Mouse (Mus musculus): ENCODE measurements around the gene Masp1. TPM values are rescaled to one million over a fixed set of nuclear protein-coding genes. Genes with fewer than 3 reads are reported as not detected.

Gene Masp1
- polyA plus RNA-seq, 1 experiment from 2014 or later, result 28.4 TPM

GRCm38 (mm10) chr16:23416657-23417293 lies 103.8 kb downstream of the Masp1 start:
- Histone ChIP-seq H3K27me3 (no peaks in the 10 kb centered on the region), H3K4me2 (peak overlapping the region; percentile 35), H3K27ac (replicated peaks) (no peak overlapping the region), H3K4me1 (replicated peaks) (peaks cover 16% of the 10 kb centered on the region), H3K4me3 (no peak overlapping the region), H3K36me3 (no peaks in the 10 kb centered on the region), H3K9me3 (no peaks in the 10 kb centered on the region), H3K9ac (no peak overlapping the region)
- WGBS, result 50% methylated on average over 9 of the region's 9 CpGs
- ATAC-seq (ENCODE audit: low FRiP score, low read depth), result peak; percentile 19; the same call in 1 of the 2 replicates

GRCm38 (mm10) chr16:23416261-23416656 lies 104.4 kb downstream of the Masp1 start:
- Histone ChIP-seq H3K27me3 (no peaks in the 10 kb centered on the region), H3K9me3 (no peaks in the 10 kb centered on the region), H3K4me3 (no peak overlapping the region), H3K36me3 (no peaks in the 10 kb centered on the region), H3K9ac (no peak overlapping the region), H3K27ac (replicated peaks) (no peak overlapping the region), H3K4me2 (peak overlapping the region; percentile 35), H3K4me1 (replicated peaks) (peaks cover 16% of the 10 kb centered on the region)
- ATAC-seq (ENCODE audit: low FRiP score, low read depth), result peak; percentile 54; the same call in 1 of the 2 replicates
- WGBS, result 51% methylated on average over 10 of the region's 10 CpGs

GRCm38 (mm10) chr16:23412930-23413329 lies 107.7 kb downstream of the Masp1 start:
- Histone ChIP-seq H3K9ac (no peak overlapping the region), H3K27ac (replicated peaks) (no peak overlapping the region), H3K4me1 (replicated peaks) (peaks cover 14% of the 10 kb centered on the region), H3K36me3 (no peaks in the 10 kb centered on the region), H3K27me3 (no peaks in the 10 kb centered on the region), H3K9me3 (no peaks in the 10 kb centered on the region), H3K4me3 (no peak overlapping the region), H3K4me2 (no peak overlapping the region)
- WGBS, result 85% methylated on average over 6 of the region's 6 CpGs
- no peak for ATAC-seq (ENCODE audit: low FRiP score, low read depth)

- ATAC-seq (ENCODE audit: low FRiP score, low read depth), result no peak
- no peaks in the 10 kb centered on the region for H3K9me3 ChIP-seq
Observed at GRCm38 (mm10) chr16:23403008-23403755, 117.4 kb downstream of the Masp1 start.

GRCm38 (mm10) chr16:23401959-23402358 lies 118.7 kb downstream of the Masp1 start:
- 63% methylated on average over 3 of the region's 3 CpGs for WGBS
- no peaks in the 10 kb centered on the region for H3K9me3 ChIP-seq
- ATAC-seq (ENCODE audit: low FRiP score, low read depth), result no peak

More at GRCm38 (mm10) chr16:23403008-23403755, 117.4 kb downstream of the Masp1 start:
- no peaks in the 10 kb centered on the region for H3K4me1 ChIP-seq (replicated peaks)
- no peak overlapping the region for H3K27ac ChIP-seq (replicated peaks)
- no peak overlapping the region for H3K9ac ChIP-seq
- no peak overlapping the region for H3K4me2 ChIP-seq
- no peaks in the 10 kb centered on the region for H3K27me3 ChIP-seq
- WGBS, result 52% methylated on average over 8 of the region's 8 CpGs
- no peak overlapping the region for H3K4me3 ChIP-seq
- H3K36me3 ChIP-seq, result no peaks in the 10 kb centered on the region

GRCm38 (mm10) chr16:23401463-23401862 lies 119.2 kb downstream of the Masp1 start:
- no peak for ATAC-seq (ENCODE audit: low FRiP score, low read depth)

More at GRCm38 (mm10) chr16:23401959-23402358, 118.7 kb downstream of the Masp1 start:
- no peaks in the 10 kb centered on the region for H3K4me1 ChIP-seq (replicated peaks)
- H3K27me3 ChIP-seq, result no peaks in the 10 kb centered on the region
- H3K27ac ChIP-seq (replicated peaks), result no peak overlapping the region
- H3K4me2 ChIP-seq, result no peak overlapping the region
- H3K36me3 ChIP-seq, result no peaks in the 10 kb centered on the region
- no peak overlapping the region for H3K9ac ChIP-seq
- H3K4me3 ChIP-seq, result no peak overlapping the region

More at GRCm38 (mm10) chr16:23401463-23401862, 119.2 kb downstream of the Masp1 start:
- Histone ChIP-seq H3K4me1 (replicated peaks) (no peaks in the 10 kb centered on the region), H3K4me2 (no peak overlapping the region), H3K4me3 (no peak overlapping the region), H3K36me3 (no peaks in the 10 kb centered on the region), H3K27ac (replicated peaks) (no peak overlapping the region), H3K9me3 (no peaks in the 10 kb centered on the region), H3K27me3 (no peaks in the 10 kb centered on the region), H3K9ac (no peak overlapping the region)
- WGBS, result 71% methylated on average over 4 of the region's 4 CpGs

Other genes starting within 250 kb of the Masp1 start
- 0.06 and 0.17 TPM in 2 replicates for gene Rtp1, start 91.7 kb downstream of the Masp1 start, polyA plus RNA-seq (2015; fragmentation: Nextera tagmentation; extraction: Ambion mirVana)
- 4.8 and 6.0 TPM in 2 replicates for gene Rtp4, start 524 bp downstream of the Masp1 start, polyA plus RNA-seq (2015; fragmentation: Nextera tagmentation; extraction: Ambion mirVana)

Measured in hindbrain, embryonic 15.5 days (tissue).